Mouse (Mus musculus) intestine, embryonic 16.5 days (tissue): ENCODE measurements around the gene Zfp14. TPM values are rescaled to one million over a fixed set of nuclear protein-coding genes. Genes with fewer than 3 reads are reported as not detected.

ENCODE experiments used
- ATAC-seq: fragments of 200-750 bp; cut with Nextera tagmentation; 2 replicates; pipeline ENCODE4 v1.8.0; 2017; ENCODE audit warnings: moderate TSS enrichment, moderate library complexity
- H3K27ac ChIP-seq: fragments of 300-500 bp; sonication (generic); 2 replicates; pipeline ENCODE4 v1.5.1; 2014; ENCODE audit warnings: mild to moderate bottlenecking, low read length
- H3K27me3 ChIP-seq: fragments of 300-500 bp; sonication (generic); replicated peaks from 2 replicates; pipeline ENCODE4 v1.6.1; 2014; ENCODE audit warnings: low read length, control low read depth, mixed read lengths; ENCODE audit not compliant: control insufficient read depth, insufficient read depth
- H3K36me3 ChIP-seq: fragments of 300-500 bp; sonication (generic); 2 replicates; pipeline ENCODE4 v1.6.1; 2014; ENCODE audit warnings: low read length, control low read depth; ENCODE audit not compliant: control insufficient read depth, insufficient read depth
- H3K4me1 ChIP-seq: fragments of 300-500 bp; sonication (generic); 2 replicates; pipeline ENCODE4 v1.6.1; 2014; ENCODE audit warnings: low read length, control low read depth, mixed read lengths; ENCODE audit not compliant: control insufficient read depth, insufficient read depth
- H3K4me2 ChIP-seq: fragments of 300-500 bp; sonication (generic); 2 replicates; pipeline ENCODE4 v1.6.1; 2014; ENCODE audit warnings: low read depth, low read length, control low read depth
- H3K4me3 ChIP-seq: fragments of 300-500 bp; sonication (generic); 2 replicates; pipeline ENCODE4 v1.5.1; 2014; ENCODE audit warnings: mild to moderate bottlenecking, low read length
- H3K9ac ChIP-seq: fragments of 300-500 bp; sonication (generic); 2 replicates; pipeline ENCODE4 v1.6.1; 2014; ENCODE audit warnings: low read depth, low read length
- H3K9me3 ChIP-seq: fragments of 300-500 bp; sonication (generic); 2 replicates; pipeline ENCODE4 v1.6.1; 2016; ENCODE audit warnings: low read length, control low read depth; ENCODE audit not compliant: control insufficient read depth
- WGBS: fragments of 180-500 bp; shearing (Covaris S2); extraction: QIAGEN DNeasy Blood & Tissue Kit; methylation state at CpG from one replicate; pipeline ENCODE4 v1.1.7; 2014; 5-methylcytosine and 5-hydroxymethylcytosine counted together
- polyA plus RNA-seq: library from polyadenylated mRNA; unstranded; fragments of >200 nt; fragmentation: Nextera tagmentation; extraction: Ambion mirVana; gene quantifications from 2 replicates; pipeline ENCODE4 v1.2.1, GENCODE M21; 2015

The Zfp14 gene
- polyA plus RNA-seq, 1 experiment from 2014 or later, result 2.0 TPM

DNA sequence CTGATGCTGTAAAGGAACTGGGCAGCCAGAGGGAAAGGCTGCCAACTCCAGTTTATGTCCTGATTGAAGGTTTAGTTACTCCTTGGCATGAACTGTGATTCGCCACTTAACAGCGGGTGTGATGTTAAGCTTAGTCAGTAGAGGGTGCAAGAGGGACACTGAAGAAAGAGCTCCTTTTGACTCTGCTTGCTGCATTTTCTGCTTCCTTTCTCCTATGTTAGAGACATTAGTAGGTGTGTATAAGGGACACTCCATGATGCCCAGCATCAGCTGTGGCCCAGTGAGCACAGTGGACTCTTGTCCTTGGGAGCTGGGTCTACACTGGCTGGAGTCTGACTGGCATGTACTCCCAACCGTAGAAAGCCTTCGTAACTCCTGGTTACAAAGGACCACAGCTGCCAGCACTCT, 38.2 kb downstream of the Zfp14 start:
- no peak; the same call in 1 of the 2 replicates for ATAC-seq
- peaks cover 19% of the 10 kb centered on the region for H3K36me3 ChIP-seq
- 75% methylated on average over 4 of the region's 4 CpGs for WGBS
- H3K27ac ChIP-seq, result no peak overlapping the region
- H3K4me2 ChIP-seq, result no peak overlapping the region
- H3K4me1 ChIP-seq, result peaks cover 16% of the 10 kb centered on the region
- no peak overlapping the region for H3K9ac ChIP-seq
- H3K9me3 ChIP-seq, result no peaks in the 10 kb centered on the region
- H3K27me3 ChIP-seq, result no peaks in the 10 kb centered on the region
- H3K4me3 ChIP-seq, result no peak overlapping the region

DNA sequence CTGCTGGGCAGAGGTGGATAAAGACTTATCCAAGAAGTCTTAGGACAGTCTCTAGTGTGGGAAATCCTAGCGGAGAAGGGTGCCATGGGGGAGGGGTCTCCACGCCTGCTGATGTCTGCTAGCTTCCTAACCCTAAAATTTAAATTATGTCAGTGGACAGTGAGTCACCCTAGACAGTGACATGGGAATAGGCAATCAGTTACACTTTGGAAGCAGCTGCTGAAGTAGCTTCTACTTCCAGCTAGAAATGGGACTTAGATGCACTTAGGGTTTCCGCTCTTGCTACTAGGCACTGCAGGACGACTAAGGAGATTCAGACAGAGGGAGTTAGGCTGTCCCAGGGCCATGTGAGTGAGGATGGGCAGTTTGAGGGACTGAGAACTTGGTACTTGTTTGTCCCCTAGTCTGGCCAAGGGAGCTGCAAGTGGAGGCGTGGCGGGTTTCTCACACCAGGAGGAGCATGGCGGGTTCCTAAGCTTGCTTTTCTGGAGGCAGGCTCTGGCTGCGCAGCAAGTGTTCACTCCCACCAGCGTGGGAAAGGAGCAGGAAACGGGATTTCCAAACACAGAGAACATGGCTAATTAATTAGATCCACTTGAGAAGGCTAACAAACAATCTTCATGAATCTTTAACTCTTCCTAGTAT, 40.5 kb downstream of the Zfp14 start:
- Histone ChIP-seq H3K4me3 (no peak overlapping the region), H3K27ac (no peak overlapping the region; the same call in 1 of the 2 replicates), H3K4me2 (0 out of 2 replicates have a peak overlapping the region, but pooled peaks have one; percentile 3), H3K9me3 (no peaks in the 10 kb centered on the region), H3K36me3 (peaks cover 11% of the 10 kb centered on the region), H3K9ac (no peak overlapping the region), H3K27me3 (no peaks in the 10 kb centered on the region), H3K4me1 (peaks cover 16% of the 10 kb centered on the region)
- 65% methylated on average over 10 of the region's 10 CpGs for WGBS
- no peak for ATAC-seq

DNA sequence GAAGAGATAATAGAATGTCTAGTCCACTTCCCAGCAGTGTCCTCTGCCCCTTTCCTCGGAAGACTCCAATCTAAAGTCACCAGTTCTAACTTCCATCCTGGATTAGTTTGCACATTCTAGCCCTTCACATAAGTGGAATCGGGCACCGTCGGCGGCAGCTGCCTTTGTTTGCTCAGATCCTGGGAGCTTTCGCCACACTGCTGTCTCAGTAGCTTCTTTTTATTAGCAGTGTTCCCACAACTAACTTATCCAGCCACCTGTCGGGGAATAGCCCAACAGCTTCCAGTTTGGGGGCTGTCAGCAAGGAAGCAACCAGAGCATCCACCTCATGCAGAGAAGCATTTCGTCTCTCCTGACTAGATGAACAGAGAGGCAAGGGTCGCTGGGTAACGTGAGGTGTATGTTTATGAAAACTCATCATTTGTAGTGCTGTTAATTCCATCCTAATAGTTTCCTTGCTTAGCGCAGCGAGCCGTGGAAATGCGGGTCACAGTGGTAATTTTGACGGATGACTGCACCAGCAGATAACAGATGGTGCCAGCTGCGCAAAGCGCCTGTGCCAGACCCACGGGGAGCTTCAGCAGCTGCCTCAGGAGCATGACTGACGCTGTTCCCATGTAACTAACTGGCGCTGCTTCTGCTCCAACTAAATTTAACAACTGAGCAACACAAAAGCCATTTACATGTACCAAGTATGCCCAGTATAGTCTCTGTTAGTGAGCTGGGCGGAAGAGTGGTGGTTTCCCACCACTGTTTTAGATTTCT, 41.7 kb downstream of the Zfp14 start:
- Histone ChIP-seq H3K4me2 (no peak overlapping the region), H3K27ac (peak overlapping the region; percentile 5; the same call in 1 of the 2 replicates), H3K4me3 (no peak overlapping the region), H3K27me3 (no peaks in the 10 kb centered on the region), H3K4me1 (peaks cover 16% of the 10 kb centered on the region), H3K36me3 (peaks cover under 1% of the 10 kb centered on the region; the same call in 1 of the 2 replicates), H3K9ac (no peak overlapping the region), H3K9me3 (no peaks in the 10 kb centered on the region)
- ATAC-seq, result 0 out of 2 replicates have a peak, but pooled peaks have one; percentile 27
- WGBS, result 55% methylated on average over 21 of the region's 21 CpGs

DNA sequence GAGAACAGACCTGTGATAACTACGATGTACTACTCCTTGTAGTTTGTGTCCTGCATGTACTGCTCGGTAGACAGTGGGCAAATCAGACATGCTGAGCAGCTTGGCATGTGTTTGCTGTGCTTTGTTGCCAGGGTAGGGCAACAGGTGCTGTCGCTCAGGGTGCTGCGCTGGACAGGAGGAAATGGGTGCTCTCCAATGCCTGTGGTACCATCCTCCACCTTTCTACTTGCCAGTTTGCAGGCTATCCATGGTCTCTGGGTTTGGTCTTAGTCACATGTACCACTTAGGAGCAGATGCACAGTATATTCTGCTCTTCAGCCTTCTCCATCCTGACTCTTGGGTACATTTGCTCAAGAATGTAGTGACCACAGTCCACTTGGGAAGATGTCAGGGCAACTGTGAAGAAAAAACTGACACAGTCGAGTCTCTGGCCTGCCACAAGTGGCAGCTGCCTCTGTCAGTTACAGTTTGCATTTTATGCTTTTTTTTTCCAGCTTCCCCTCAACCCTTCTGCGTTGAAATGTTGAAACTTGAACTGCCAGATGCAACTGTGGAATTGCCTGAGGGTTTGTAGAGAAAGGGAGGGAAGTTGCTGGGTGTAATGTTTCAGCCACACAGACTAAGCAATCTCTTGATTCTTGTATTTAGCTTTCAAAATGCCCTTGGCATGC, 43.0 kb downstream of the Zfp14 start:
- Histone ChIP-seq H3K36me3 (no peaks in the 10 kb centered on the region), H3K4me3 (no peak overlapping the region), H3K9ac (no peak overlapping the region), H3K4me2 (no peak overlapping the region), H3K27me3 (no peaks in the 10 kb centered on the region), H3K9me3 (no peaks in the 10 kb centered on the region), H3K4me1 (peaks cover 16% of the 10 kb centered on the region), H3K27ac (no peak overlapping the region)
- WGBS, result 80% methylated on average over 6 of the region's 6 CpGs
- no peak for ATAC-seq

DNA sequence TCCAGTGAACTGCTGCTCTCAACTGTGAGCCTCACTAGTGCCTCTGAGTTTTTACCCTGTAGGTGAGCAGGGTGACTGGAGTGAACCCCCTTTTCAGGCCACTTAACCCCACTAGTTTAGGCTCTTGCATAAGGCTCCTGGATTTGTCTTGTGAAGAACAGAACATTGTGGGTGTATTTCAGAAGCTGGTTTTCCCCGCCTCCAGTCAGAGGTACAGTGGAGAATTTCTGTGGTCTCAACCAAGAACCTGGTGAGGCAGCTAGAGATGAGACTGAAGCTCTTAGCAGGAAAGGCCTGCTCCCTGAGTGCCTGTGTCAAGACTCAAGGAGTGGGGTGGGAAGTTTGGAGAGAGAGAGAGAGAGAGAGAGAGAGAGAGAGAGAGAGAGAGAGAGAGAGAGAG, 43.6 kb downstream of the Zfp14 start:
- no peak overlapping the region for H3K4me3 ChIP-seq
- no peaks in the 10 kb centered on the region for H3K9me3 ChIP-seq
- H3K36me3 ChIP-seq, result no peaks in the 10 kb centered on the region
- no peak overlapping the region for H3K27ac ChIP-seq
- 96% methylated on average over 1 of the region's 1 CpGs for WGBS
- no peak overlapping the region for H3K9ac ChIP-seq
- no peak for ATAC-seq
- H3K4me1 ChIP-seq, result peaks cover 16% of the 10 kb centered on the region
- no peaks in the 10 kb centered on the region for H3K27me3 ChIP-seq
- no peak overlapping the region for H3K4me2 ChIP-seq

DNA sequence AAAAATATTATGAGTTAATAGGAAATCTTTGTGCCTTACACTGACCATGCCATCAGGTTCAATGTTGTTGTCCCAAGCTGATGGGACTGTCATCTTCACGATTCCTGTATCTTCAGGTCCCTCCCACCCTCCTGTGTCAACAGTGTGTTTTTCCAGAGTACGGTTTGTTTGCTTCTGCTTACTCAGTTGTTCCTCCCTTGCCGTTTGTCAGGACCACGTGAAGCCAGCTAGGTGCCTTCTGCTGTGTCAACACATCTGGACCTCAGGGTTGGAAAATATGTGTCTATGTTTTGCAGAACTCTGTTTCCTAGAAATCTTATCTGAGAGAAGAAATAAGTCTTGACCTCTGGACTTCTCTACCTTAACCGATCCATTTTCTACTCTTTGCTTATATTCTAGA, 50.6 kb downstream of the Zfp14 start:
- WGBS, result 68% methylated on average over 5 of the region's 5 CpGs

DNA sequence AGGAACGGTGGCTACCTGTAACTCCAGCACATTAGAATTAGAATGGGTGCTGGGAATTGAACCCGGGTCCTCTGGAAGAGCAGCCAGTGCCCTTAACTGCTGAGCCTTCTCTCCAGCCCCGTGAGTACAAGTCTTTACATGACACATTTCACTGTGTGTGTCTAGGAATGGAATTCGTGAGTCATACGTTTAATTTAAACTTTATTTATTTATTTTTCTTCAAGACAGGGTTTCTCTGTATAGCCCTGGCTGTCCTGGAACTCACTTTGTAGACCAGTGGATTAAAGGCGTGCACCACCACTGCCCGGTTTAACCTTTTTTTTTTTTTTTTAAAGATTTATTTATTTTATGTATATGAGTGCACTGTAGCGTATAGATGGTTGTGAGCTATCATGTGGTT, 56.0 kb downstream of the Zfp14 start:
- Histone ChIP-seq H3K27ac (no peak overlapping the region), H3K9ac (no peak overlapping the region), H3K4me2 (no peak overlapping the region), H3K27me3 (no peaks in the 10 kb centered on the region), H3K9me3 (no peaks in the 10 kb centered on the region), H3K36me3 (peaks cover 40% of the 10 kb centered on the region), H3K4me3 (no peak overlapping the region), H3K4me1 (no peaks in the 10 kb centered on the region)
- 91% methylated on average over 8 of the region's 8 CpGs for WGBS
- ATAC-seq, result no peak

More for the DNA sequence above, 50.6 kb downstream of the Zfp14 start:
- Histone ChIP-seq H3K27ac (no peak overlapping the region), H3K9ac (no peak overlapping the region), H3K4me3 (no peak overlapping the region), H3K4me1 (no peaks in the 10 kb centered on the region), H3K36me3 (peaks cover 17% of the 10 kb centered on the region), H3K27me3 (no peaks in the 10 kb centered on the region), H3K9me3 (no peaks in the 10 kb centered on the region), H3K4me2 (no peak overlapping the region)
- ATAC-seq, result peak; percentile 83

DNA sequence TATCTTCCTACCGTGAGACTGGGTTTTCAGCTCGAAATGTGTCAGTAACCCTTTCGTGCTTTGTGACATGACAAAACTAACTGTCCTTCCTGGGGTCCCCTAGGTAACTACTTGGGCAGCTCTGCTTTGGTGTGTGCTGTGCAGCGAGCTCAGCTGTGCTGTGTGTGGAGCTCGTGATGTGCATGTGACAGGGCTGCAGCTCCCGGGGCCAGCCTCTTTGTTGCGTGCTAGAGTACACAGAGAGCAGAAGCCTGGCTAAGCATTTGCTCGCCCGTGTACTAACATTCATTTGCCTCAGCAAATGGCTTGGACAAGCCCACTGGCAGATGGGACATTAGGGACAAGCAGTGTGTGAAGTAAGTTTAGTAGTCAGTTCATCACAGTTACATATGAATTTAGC, 57.8 kb downstream of the Zfp14 start:
- Histone ChIP-seq H3K36me3 (peaks cover 31% of the 10 kb centered on the region), H3K4me2 (no peak overlapping the region), H3K4me3 (no peak overlapping the region), H3K27me3 (no peaks in the 10 kb centered on the region), H3K4me1 (peaks cover 3% of the 10 kb centered on the region; the same call in 1 of the 2 replicates), H3K27ac (no peak overlapping the region), H3K9me3 (no peaks in the 10 kb centered on the region), H3K9ac (no peak overlapping the region)
- no peak for ATAC-seq
- WGBS, result 96% methylated on average over 9 of the region's 9 CpGs

DNA sequence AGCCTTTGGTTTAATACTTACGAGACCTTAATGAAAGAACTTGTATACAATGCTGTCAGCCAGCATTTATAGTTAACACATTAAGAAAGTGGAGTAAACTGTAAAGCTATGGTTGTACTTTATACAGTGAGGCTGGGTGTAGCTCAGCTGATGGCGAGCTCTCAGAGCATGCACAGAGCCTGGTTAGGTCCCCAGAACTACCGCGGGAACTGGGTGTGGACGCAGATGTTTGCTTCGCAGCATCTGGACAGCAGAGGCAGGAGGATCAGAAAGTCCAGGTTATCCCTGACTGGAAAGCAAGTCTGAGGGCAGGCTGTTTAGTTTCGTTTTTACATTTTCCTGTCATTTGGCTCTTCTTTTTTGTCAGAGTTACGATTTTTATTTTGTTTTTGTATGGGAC, 58.5 kb downstream of the Zfp14 start:
- H3K9ac ChIP-seq, result no peak overlapping the region
- ATAC-seq, result no peak
- no peak overlapping the region for H3K4me3 ChIP-seq
- H3K4me1 ChIP-seq, result peaks cover 3% of the 10 kb centered on the region
- no peak overlapping the region for H3K27ac ChIP-seq
- H3K9me3 ChIP-seq, result no peaks in the 10 kb centered on the region
- WGBS, result 93% methylated on average over 8 of the region's 8 CpGs
- no peak overlapping the region for H3K4me2 ChIP-seq
- no peaks in the 10 kb centered on the region for H3K27me3 ChIP-seq
- peaks cover 25% of the 10 kb centered on the region for H3K36me3 ChIP-seq
